Mouse (Mus musculus) c-Kit-positive CD71-negative TER-119-negative erythroid progenitor cells, embryonic 14.5 days (primary cell): ENCODE data around the gene Spop.
A peak's percentile ranks its signal among the peaks of the same experiment; 100 is the strongest.

Experiments used
- DNase-seq: peaks from one replicate; pipeline ENCODE4 v3.0.0-alpha.2; 2013; ENCODE audit warnings: low read depth

The Spop gene

DNA sequence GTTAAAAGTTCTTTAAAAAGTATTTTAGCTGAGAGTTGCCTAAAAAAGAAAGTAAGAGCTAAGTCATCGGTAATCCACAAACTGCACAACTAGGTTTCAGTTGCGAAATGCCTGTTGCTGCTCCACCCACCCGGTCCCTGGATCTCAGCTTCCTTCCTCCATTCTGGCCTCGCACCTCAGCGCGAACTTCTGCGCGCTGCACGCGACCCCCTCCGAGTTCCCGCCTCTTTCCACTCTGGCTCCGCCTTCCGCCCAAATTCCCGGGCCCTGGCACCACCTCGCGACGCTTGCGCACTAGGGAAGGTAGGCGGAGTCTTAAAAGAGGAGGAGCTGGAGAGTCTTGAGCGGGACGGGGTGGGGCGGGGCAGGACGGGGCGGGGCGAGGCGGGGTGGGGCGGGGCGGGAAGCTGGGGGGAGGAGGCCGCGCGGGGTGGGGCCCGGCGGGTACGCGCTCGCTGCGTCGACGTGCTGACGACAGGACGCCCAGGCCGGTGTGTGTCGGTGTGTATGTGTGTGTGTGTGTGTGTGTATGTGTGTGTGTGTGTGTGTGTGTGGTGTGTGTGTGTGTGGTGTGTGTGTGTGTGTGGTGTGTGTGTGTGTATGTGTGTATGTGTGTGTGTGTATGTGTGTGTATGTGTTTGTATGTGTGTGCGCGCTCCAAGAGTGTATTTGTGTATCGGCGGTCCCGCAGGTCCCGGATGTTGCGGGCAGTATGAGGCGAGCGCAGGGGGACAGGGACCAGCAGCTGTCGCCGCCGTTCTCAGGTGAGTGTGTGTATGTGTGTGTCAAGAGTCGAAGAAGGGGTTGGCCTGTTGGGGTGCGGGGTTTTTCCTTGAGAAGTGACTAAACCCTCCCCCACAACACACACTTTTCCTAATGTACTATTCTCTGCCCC lies at the start of gene Spop:
Spop (plus strand) TSS at position 440 of the 895 bp plus-strand sequence.
- peak; percentile 95 for DNase-seq

DNA sequence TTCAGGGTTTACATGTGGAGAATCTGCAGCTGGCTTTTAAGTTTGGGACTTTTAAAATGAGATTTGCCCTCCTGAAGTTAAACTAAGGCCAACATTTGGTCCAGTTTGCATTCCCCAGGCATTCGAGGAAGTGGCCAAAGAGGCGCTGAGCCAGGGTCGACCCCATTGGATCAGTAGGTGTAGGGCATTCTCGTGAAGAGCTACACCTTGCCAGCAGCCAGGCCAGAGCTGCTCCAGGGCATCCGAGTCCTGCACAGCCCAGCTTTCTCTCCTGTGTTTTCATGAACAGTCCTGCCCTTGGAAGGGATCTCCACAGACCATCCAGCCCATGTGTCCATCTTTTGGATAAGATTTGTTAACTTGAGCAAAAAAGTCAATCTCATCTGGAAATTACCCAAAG lies 49.5 kb upstream of the Spop start:
- DNase-seq, result no peak

DNA sequence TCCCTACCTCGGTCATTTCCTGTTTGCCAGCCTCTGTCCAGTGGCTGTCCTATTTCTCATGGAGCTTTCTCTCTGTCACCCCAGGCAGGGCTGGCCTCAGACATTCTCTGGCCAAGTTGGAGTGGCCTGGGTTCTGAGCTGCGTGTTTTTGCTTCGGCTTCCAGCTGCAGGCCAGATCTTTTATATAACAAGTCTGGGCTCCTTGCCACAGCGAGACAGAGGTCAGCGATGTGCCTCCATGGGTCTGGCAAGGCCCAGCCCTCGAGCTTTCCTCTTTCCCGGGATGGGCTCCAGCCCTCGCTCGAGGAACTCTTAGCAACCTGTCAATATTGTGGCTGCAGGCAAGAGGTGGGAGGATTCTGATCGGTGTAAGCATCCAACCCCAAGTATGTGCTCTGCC lies 48.3 kb upstream of the Spop start:
- no peak for DNase-seq

DNA sequence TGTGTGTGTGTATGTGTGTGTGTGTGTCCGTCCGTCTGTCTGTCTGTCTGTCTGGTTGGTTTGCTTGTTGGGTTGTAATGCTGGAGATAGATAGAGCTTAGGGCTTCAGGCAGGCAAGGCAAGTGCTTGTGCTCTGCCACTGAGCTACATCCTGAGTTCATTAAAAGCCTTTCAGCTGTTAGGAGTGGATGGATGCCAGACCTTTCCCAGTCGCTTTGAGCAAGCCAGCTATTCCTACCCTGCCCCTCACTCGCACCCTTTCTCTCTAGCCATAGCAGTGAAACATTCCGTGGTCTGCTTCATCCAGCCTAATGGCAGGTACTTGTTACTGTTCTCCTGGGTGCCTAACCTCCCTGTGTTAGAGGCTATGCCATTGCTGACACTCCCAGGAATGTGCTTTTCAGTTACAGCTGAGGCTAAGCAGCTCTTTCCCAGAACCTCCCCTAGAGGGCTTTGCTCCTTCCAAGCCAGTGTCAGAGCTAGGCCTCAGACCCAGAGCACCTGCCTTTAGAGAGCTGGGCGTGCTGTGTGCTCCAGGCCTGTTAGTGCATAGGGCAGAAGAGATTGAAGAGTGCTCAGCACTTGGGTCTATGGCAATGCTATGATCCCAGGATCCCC lies 47.5 kb upstream of the Spop start:
- DNase-seq, result no peak

DNA sequence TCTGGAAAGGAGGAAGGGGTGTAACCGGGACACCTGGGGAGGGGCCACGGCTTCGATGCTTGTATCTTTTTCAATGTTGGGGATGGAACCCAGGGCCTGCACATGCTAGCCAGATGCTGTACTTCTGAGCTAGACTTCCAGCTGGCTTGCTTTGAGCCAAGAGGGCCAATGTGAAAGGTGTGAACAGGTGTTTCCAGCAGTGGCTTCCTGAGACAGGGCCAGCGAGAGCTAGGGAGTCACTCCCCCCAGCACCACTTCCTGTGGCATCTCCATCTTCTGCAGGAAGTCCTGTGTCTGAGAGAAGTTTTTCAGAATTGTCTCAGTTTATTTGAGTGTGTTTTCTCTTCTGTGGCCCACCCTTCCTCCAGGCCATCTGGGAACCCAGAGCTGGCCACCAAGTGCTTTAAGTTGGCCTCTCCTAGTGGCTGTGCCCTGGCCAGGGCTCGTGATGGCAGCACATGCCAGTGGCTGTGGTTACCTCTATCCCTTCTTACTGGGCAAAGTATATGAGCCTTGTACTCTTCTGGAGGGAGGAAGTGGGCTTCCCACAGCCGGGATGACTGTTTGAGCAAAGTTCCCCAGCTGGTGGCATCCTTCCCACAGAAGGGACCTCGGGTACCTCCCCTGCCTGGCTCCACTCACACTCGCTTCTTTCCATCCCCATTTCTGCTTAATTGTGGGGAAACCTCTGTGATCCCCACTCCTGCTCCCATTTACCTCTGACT lies 46.7 kb upstream of the Spop start:
- no peak for DNase-seq

DNA sequence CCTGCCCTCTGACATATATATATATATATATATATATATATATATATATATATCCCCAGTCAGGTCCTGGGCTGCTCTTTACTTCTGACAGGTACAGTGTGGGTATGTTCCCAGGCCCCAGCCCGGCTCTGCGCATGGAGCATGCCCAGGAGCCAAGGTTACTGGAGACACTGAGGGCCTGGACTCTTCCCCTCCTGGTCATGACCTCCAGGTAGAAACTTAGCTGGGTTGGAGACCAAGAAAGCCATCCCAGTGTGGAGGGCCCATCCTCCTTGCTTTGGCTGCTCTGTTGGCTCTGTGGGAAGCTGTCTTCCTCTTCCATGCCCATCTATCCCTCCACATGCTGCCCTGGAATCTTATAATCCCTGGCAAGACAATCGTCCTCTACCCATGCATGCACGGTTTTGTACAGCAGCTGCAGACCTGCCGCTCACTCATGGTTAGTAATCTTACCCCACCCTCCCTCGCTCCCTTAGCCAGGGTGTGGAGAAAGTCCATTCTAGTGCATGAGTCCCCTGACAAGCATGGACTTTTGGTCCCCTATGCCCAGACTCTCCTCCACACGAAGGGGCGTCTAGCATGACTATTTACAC lies 45.6 kb upstream of the Spop start:
- DNase-seq, result no peak

DNA sequence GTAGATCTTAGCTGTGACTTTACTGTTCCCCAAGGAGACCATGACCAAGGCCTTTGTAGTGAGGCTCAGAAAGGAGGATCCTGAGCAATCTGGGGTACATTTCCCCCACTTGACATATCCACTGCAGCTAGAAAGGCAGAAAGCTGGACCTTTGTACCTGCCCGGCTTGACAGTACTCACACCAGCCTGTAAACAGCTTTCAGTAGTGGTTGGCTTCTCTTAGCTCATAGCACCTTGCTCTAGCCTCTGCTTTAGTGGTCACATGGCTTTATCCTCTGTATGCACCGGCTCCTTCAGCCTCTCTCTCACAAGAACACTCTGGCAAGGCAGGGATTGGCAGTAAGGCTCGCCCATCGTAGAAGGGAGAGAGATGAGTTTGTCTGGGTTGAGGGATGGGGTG lies 45.0 kb upstream of the Spop start:
- DNase-seq, result no peak

DNA sequence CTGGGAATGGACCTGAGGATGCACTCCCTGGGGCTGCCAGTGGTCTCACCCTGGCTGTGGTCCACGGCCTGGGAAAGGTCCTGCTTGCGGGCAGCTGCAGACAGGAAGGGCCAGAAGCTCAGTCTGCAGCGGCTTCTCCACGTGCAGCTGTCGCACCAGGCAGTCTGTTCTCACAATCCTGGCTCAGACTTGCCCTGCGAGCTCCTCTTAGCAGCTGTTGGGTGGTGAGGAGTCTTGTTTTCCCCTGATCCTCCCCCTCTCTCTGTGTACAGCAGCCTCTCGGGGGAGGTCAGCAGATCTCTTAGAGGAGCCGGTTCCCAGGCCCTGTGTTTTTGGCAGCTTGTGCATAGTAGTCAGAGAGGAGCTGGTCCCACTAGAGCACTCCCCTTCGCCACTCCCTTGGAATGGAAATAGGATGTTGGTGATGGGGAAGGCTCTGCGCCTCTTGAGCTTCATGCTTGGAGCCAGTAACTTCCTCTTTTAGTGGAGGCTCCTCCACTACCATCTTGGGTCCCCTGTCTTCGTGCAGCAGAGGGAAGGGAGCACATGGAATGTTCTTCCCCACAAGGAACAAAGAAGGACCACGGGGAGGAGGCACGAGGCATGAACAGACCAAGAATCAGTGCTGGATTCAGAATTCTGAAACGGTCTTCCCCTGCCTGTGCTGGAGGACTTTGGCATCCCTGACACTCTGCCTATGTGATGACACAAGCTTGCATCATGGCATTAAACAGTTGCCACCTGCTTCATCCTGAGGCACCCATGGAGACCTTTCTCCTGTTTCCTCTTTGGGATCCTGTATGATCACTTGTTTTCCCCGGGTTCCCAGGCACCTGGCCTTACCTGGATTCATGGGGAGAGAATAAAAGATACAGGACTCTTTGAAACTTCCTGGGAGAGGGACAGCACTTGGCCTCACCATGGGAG lies 43.7 kb upstream of the Spop start:
- no peak for DNase-seq

DNA sequence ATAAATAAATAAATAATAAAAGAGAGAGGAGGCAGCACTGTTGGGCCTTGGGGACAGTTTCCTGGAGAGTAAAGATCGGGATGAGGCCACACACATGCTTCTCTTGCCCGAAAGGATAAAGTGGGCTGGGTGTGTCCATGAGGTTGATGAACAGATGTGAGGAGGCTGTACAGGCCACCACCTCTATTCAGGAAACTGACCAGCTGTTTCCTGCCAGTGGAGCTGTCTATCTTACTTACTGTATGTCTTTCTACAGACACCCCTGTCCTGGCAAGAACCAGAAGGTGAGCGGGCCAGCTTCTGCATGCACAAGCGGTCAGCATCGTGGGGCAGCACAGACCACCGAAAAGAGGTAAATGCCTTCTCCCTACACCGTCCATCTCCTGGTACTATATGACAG lies 42.7 kb upstream of the Spop start:
- DNase-seq, result no peak

DNA sequence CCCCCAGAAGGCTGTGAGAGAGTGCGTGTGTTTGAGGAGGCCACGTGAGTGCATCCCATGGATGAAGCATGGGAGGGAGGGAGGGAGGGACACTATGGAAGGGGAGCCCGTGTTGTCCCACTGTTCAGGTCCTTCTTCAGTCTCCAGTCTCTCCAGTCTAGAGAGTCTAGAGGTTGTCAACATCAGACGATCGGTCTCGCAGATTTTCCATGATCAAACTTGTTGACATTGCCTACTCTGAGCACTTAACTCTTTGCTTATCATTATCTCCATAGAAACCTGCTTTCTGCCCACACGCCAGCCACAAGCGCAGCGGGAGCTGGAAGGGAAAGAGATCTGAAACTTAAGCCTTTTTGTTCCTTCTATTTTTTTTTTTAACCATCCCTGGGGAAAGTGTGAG lies 35.0 kb upstream of the Spop start:
- DNase-seq, result no peak

DNA sequence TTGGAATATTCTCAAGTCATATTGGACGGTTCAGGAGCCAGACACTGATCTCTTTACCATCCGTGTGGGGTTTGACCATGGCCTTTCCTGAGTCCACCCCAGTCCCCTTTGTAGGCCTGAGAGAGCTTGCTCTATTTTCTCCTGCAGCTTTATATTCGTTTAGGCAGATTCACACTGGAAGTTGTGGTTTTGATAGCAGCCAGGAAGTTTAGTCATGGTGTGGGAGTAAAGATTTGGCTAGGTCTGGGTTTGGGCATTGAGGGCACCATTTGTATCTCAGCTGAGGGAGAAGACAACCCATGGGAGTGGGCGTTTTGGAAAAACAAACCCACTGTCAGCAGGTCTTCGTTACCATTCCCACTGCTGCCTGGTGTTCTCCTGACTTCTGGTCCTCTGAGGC lies 34.3 kb upstream of the Spop start:
- DNase-seq, result no peak

DNA sequence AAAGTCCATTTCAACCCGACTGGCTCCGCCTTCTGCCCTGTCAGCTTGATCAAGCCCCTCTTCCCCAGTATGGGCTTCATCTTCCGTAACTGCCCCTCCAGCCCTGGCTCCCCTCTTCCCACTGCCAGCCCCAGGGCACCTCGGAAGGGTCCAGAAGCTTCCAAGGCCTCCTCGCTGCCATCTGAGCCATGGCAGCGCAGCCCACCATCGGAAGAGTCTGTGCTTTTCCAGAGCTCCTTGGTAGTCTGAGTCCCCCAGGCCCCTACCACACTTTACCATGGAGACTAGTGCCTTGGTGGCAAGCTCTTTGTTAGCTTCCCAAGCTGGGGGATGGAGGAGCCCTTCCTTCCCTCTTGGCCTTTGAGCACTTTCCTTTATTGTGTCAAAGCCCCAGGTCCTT lies 33.2 kb upstream of the Spop start:
- no peak for DNase-seq

DNA sequence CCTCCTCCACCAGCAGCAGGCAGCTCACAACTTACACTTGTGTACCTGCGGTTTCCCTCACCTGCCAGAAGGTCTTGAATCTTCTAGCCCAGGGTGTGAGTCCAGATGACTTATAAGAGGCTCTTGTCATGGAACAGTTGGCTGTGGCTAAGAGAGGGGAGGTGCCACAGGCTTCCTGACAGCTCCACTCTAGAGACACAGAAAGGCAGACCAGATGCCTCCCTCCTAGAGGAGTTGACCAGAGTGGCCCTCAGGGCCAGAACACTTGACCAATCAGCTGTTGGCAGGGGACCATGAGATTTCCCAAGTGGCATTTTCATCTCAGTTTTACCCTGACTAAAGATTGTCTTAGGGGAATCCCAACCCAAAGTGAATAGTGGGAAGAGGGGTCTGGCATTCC lies 32.7 kb upstream of the Spop start:
- DNase-seq, result no peak

DNA sequence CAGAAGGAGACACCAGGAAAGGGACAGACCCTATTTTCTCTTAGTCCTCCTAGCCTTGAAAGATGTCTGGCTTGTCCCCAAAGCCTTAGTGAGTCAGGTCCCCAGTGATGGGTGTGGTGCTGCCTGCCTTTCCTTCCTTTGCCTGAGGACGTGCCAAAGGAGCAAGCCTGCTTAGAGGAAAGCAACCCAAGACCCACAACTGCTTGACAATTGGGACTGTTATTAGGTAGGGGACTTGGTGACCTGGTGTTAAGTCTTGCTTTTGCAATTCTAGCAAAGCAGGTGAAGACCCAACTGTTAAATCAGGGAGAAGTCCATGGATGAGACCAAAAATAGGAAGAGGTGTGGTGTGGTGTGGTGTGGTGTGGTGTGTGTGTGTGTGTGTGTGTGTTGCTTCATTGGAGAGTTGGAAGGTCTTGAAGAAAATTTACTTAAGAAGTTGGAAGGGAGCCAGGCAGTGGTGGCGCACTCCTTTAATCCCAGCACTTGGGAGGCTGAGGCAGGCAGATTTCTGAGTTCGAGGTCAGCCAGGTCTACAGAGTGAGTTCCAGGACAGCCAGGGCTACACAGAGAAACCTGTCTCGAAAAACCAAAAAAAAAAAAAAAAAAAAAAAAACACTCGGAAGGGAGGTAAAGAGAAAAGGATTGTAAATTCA lies 30.4 kb upstream of the Spop start:
- DNase-seq, result no peak

DNA sequence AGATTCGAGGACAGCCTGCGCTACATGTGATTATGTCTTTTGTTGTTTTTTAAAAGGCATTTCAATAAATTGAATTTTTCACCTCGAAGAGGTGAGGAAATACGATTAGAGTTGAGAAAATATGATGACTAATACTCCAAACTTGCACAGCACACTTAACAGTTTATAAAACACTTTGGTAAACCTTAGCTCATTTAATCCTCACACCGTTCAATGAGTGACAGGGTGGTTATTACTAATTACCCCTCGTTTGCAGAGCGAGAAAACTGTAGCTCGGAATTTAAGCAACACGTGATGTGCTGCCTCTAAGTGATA lies 29.9 kb upstream of the Spop start:
- DNase-seq, result no peak

DNA sequence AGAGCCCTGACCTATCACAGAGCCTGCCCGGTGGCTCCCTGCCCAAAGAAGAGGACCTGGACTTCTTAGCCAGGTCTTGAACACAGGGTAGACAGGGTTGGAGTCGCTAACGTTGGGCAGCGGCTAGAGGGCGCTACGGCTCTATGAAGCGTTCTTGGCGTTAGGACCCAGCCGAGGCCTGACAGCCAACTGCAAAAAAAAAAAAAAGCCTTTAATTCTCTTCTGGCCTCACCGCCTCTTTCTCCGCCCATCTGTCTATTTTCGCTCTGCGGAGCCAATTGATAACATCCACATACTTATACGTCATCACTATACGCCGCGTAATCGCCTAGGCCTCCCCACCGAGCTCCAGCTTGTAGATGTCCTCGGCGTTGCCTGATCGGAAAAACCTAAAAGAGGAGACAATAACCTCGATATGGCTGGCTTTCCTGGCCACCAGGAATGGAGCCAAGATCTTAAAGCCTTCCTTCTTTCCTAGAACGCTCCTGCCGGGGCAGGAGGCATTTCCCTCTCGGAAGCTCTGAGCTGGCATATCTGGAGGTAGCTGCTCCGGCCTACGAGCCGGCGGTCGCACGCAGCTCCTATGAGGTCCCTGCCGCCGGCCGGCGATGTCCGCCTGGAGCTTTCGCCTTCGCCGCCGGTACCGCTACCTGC lies 29.4 kb upstream of the Spop start, which contains the start of gene Slc35b1:
Slc35b1 (plus strand) TSS at position 374 of the 654 bp plus-strand sequence.
- DNase-seq, result peak; percentile 96

DNA sequence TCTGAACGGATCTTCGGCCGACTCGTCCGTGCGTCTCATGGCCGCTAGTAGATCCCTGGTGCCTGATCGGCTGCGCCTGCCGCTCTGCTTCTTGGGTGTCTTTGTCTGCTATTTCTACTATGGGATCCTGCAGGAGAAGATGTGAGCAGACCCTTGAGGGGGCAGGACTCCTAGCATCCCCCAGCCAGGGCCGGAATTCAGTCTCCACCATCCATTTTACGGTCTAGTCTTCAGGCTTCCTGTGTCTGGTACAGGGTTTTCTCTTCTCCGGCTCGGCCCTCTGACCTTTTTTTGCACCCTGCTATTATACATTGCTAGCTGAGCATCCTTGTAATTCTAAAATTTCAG lies 28.9 kb upstream of the Spop start:
- DNase-seq, result no peak

DNA sequence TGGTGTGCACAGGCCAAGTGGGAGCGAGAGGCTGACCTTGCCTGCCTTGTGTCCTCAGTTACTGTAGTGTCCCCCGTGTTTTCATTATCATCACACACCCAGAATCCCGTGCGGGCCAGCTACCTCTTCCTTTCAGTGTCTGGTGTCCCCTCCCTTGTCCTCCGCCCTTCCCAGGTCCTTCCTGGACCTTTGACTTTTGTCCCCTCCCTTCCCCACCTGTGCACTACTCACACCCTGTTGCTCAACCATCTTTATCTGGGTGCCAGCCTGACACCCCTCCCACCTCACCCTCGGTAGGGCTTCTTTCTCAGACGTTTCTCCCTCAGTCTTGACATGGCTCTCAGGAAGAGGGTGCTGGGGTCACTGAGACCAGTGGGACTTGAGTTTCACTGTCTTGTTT lies 26.5 kb upstream of the Spop start:
- no peak for DNase-seq

DNA sequence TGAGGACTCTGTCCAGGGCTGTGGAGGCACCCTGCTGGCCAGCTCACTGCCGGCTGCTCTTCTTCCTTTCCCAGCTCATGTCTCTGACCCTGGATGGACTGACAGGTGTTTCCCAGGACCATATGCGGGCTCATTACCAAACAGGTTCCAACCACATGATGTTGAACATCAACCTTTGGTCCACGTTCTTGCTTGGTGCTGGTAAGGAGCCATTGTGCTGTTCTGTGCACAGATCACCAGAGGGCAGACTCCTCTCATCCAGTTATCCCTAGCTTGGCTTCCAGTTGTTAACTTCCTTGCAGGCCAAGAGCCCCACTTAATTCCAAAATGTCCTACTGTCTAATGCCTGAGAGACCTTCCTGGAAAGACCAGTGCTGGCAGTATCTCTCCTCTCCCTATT lies 24.9 kb upstream of the Spop start:
- no peak for DNase-seq

DNA sequence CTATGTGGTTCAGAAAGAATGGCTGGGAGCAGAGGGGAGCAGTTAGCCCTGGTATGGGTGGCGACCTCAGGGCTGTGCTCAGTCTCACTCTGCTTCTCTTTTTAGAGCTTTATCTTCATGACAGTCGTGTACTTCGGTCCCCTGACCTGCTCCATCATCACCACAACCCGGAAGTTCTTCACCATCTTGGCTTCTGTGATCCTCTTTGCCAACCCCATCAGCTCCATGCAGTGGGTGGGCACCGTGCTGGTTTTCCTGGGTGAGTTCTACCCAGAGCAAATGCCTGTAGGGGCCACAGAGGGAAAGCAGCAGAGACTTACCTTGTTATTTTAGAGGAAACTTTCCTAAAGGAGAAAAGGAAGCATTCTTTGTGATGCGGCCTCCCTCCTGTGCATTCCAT lies 23.5 kb upstream of the Spop start:
- no peak for DNase-seq

DNA sequence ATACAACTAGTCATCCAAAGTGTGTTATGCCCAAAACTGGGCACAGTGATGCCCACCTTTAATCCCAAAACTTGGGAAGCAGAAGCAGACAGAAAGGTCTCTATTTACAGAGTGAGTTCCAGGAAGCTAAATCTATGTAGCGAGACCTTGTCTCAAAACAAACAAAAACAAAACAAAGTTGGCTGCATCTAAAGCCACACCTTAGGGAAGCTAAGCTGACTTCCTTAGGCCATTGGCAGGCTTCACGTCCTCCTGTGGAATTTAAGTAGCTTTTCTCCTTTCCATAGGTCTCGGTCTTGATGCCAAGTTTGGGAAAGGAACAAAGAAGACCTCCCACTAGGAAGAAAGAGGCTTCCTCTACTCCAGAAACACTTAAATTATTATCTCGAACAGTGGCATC lies 22.7 kb upstream of the Spop start:
- DNase-seq, result no peak
